Mouse (Mus musculus): ENCODE measurements at regions not wholly inside any gene's neighbourhood (a gene's known extent, or its start where the extent isn't known, plus 50 kb on each side); places are given as distances from the start of the nearest gene placed in this dataset.
A peak's percentile ranks its signal among the peaks of the same experiment; 100 is the strongest.

GRCm38 (mm10) chr9:23069161-23069560, 153.7 kb upstream of the Bmper start:
- no peaks in the 10 kb centered on the region for H3K27me3 ChIP-seq (ENCODE audit: insufficient read depth, low read length)
- no peak overlapping the region for H3K4me3 ChIP-seq (ENCODE audit: low read length)
- no peak overlapping the region for H3K9ac ChIP-seq (replicated peaks; ENCODE audit: low read length)
- H3K9me3 ChIP-seq (ENCODE audit: low read length), result no peaks in the 10 kb centered on the region
- 64% methylated on average over 7 of the region's 7 CpGs for WGBS
- no peak overlapping the region for H3K4me2 ChIP-seq (ENCODE audit: low read depth, low read length)
- H3K36me3 ChIP-seq (ENCODE audit: insufficient read depth, low read length), result no peaks in the 10 kb centered on the region
- no peak overlapping the region for H3K27ac ChIP-seq
- no peak for TF ChIP-seq CTCF (IDR thresholded peaks at IDR 0.05; ENCODE audit: low read depth)
- DNase-seq (ENCODE audit: low spot score), result peak; percentile 38
- no peaks in the 10 kb centered on the region for H3K4me1 ChIP-seq (ENCODE audit: insufficient read depth, low read length)
- no peak for ATAC-seq

- Histone ChIP-seq H3K9ac (replicated peaks; ENCODE audit: low read length) (no peak overlapping the region), H3K4me2 (ENCODE audit: low read depth, low read length) (no peak overlapping the region), H3K4me3 (ENCODE audit: low read length) (no peak overlapping the region), H3K27ac (no peak overlapping the region), H3K36me3 (ENCODE audit: insufficient read depth, low read length) (no peaks in the 10 kb centered on the region), H3K27me3 (ENCODE audit: insufficient read depth, low read length) (no peaks in the 10 kb centered on the region), H3K4me1 (ENCODE audit: insufficient read depth, low read length) (no peaks in the 10 kb centered on the region), H3K9me3 (ENCODE audit: low read length) (no peaks in the 10 kb centered on the region)
- ATAC-seq (no peak), DNase-seq (ENCODE audit: low spot score) (no peak)
- 43% methylated on average over 2 of the region's 2 CpGs for WGBS
- no peak for TF ChIP-seq CTCF (IDR thresholded peaks at IDR 0.05; ENCODE audit: low read depth)
Observed at GRCm38 (mm10) chr9:23071006-23071405, 151.9 kb upstream of the Bmper start.

- Histone ChIP-seq H3K36me3 (ENCODE audit: insufficient read depth, low read length) (no peaks in the 10 kb centered on the region), H3K27me3 (ENCODE audit: insufficient read depth, low read length) (no peaks in the 10 kb centered on the region), H3K9ac (replicated peaks; ENCODE audit: low read length) (no peak overlapping the region), H3K4me1 (ENCODE audit: insufficient read depth, low read length) (no peaks in the 10 kb centered on the region), H3K4me3 (ENCODE audit: low read length) (no peak overlapping the region), H3K9me3 (ENCODE audit: low read length) (no peaks in the 10 kb centered on the region), H3K27ac (no peak overlapping the region), H3K4me2 (ENCODE audit: low read depth, low read length) (no peak overlapping the region)
- 74% methylated on average over 8 of the region's 8 CpGs for WGBS
- ATAC-seq (no peak), DNase-seq (ENCODE audit: low spot score) (no peak)
- TF ChIP-seq CTCF (IDR thresholded peaks at IDR 0.05; ENCODE audit: low read depth), result no peak
Observed at GRCm38 (mm10) chr9:23072741-23073140, 150.1 kb upstream of the Bmper start.

- H3K4me3 ChIP-seq (ENCODE audit: low read length), result no peak overlapping the region
- DNase-seq (ENCODE audit: low spot score) (peak; percentile 95), ATAC-seq (peak; percentile 89)
- H3K27me3 ChIP-seq (ENCODE audit: insufficient read depth, low read length), result no peaks in the 10 kb centered on the region
- 5% methylated on average over 17 of the region's 17 CpGs for WGBS
- no peak for TF ChIP-seq CTCF (IDR thresholded peaks at IDR 0.05; ENCODE audit: low read depth)
- H3K4me2 ChIP-seq (ENCODE audit: low read depth, low read length), result peak overlapping the region; percentile 46
- no peaks in the 10 kb centered on the region for H3K36me3 ChIP-seq (ENCODE audit: insufficient read depth, low read length)
- peak overlapping the region; percentile 51; the same call in 1 of the 2 replicates for H3K27ac ChIP-seq
- no peaks in the 10 kb centered on the region for H3K9me3 ChIP-seq (ENCODE audit: low read length)
- no peak overlapping the region for H3K9ac ChIP-seq (replicated peaks; ENCODE audit: low read length)
- H3K4me1 ChIP-seq (ENCODE audit: insufficient read depth, low read length), result peaks cover 6% of the 10 kb centered on the region; the same call in 1 of the 2 replicates
Observed at GRCm38 (mm10) chr9:23083562-23083961, 139.3 kb upstream of the Bmper start.

- no peak for TF ChIP-seq CTCF (IDR thresholded peaks at IDR 0.05; ENCODE audit: low read depth)
- no peak overlapping the region for H3K4me3 ChIP-seq (ENCODE audit: low read length)
- DNase-seq (ENCODE audit: low spot score), result no peak
Observed at GRCm38 (mm10) chr9:23089339-23089738, 133.5 kb upstream of the Bmper start.

GRCm38 (mm10) chr9:23097134-23097789, 125.6 kb upstream of the Bmper start:
- Histone ChIP-seq H3K4me2 (ENCODE audit: low read depth, low read length) (no peak overlapping the region), H3K27ac (no peak overlapping the region), H3K27me3 (ENCODE audit: insufficient read depth, low read length) (no peaks in the 10 kb centered on the region), H3K9me3 (ENCODE audit: low read length) (no peaks in the 10 kb centered on the region), H3K36me3 (ENCODE audit: insufficient read depth, low read length) (no peaks in the 10 kb centered on the region), H3K4me3 (ENCODE audit: low read length) (no peak overlapping the region), H3K9ac (replicated peaks; ENCODE audit: low read length) (no peak overlapping the region), H3K4me1 (ENCODE audit: insufficient read depth, low read length) (no peaks in the 10 kb centered on the region)
- ATAC-seq (no peak), DNase-seq (ENCODE audit: low spot score) (no peak)
- no peak for TF ChIP-seq CTCF (IDR thresholded peaks at IDR 0.05; ENCODE audit: low read depth)
- WGBS, result 72% methylated on average over 11 of the region's 11 CpGs

More at GRCm38 (mm10) chr9:23089339-23089738, 133.5 kb upstream of the Bmper start:
- no peak overlapping the region for H3K4me2 ChIP-seq (ENCODE audit: low read depth, low read length)
- no peak overlapping the region for H3K27ac ChIP-seq
- no peaks in the 10 kb centered on the region for H3K4me1 ChIP-seq (ENCODE audit: insufficient read depth, low read length)
- H3K27me3 ChIP-seq (ENCODE audit: insufficient read depth, low read length), result no peaks in the 10 kb centered on the region
- no peaks in the 10 kb centered on the region for H3K9me3 ChIP-seq (ENCODE audit: low read length)
- WGBS, result 67% methylated on average over 2 of the region's 2 CpGs
- no peaks in the 10 kb centered on the region for H3K36me3 ChIP-seq (ENCODE audit: insufficient read depth, low read length)
- ATAC-seq, result no peak
- H3K9ac ChIP-seq (replicated peaks; ENCODE audit: low read length), result no peak overlapping the region

GRCm38 (mm10) chr9:23101584-23101983, 121.3 kb upstream of the Bmper start:
- no peak for TF ChIP-seq CTCF (IDR thresholded peaks at IDR 0.05; ENCODE audit: low read depth)
- no peaks in the 10 kb centered on the region for H3K27me3 ChIP-seq (ENCODE audit: insufficient read depth, low read length)
- H3K4me1 ChIP-seq (ENCODE audit: insufficient read depth, low read length), result no peaks in the 10 kb centered on the region
- no peaks in the 10 kb centered on the region for H3K9me3 ChIP-seq (ENCODE audit: low read length)
- H3K9ac ChIP-seq (replicated peaks; ENCODE audit: low read length), result no peak overlapping the region
- H3K4me3 ChIP-seq (ENCODE audit: low read length), result no peak overlapping the region
- no peak overlapping the region for H3K4me2 ChIP-seq (ENCODE audit: low read depth, low read length)
- H3K27ac ChIP-seq, result no peak overlapping the region
- H3K36me3 ChIP-seq (ENCODE audit: insufficient read depth, low read length), result no peaks in the 10 kb centered on the region
- ATAC-seq, result no peak
- DNase-seq (ENCODE audit: low spot score), result no peak

Data from hindbrain, postnatal 0 days (tissue).